Mouse (Mus musculus) intestine, embryonic 15.5 days (tissue): ENCODE data around the gene Cenps. TPM values are rescaled to one million over a fixed set of nuclear protein-coding genes. Genes with fewer than 3 reads are reported as not detected.

ENCODE experiments used
- ATAC-seq: fragments of 200-750 bp; cut with Nextera tagmentation; 2 replicates; pipeline ENCODE4 v1.8.0; 2017; ENCODE audit warnings: moderate TSS enrichment, moderate library complexity
- H3K27ac ChIP-seq: fragments of 300-500 bp; sonication (generic); 2 replicates; pipeline ENCODE4 v1.5.1; 2015; ENCODE audit warnings: mild to moderate bottlenecking, inconsistent platforms
- H3K27me3 ChIP-seq: fragments of 300-500 bp; sonication (generic); replicated peaks from 2 replicates; pipeline ENCODE4 v1.6.1; 2015; ENCODE audit warnings: inconsistent platforms
- H3K36me3 ChIP-seq: fragments of 300-500 bp; sonication (generic); 2 replicates; pipeline ENCODE4 v1.6.1; 2015; ENCODE audit warnings: inconsistent platforms
- H3K4me1 ChIP-seq: fragments of 300-500 bp; sonication (generic); replicated peaks from 2 replicates; pipeline ENCODE4 v1.6.1; 2015; ENCODE audit warnings: inconsistent platforms
- H3K4me2 ChIP-seq: fragments of 300-500 bp; sonication (generic); replicated peaks from 2 replicates; pipeline ENCODE4 v1.6.1; 2015; ENCODE audit warnings: mild to moderate bottlenecking, inconsistent platforms
- H3K4me3 ChIP-seq: fragments of 300-500 bp; sonication (generic); replicated peaks from 2 replicates; pipeline ENCODE4 v1.5.1; 2015; ENCODE audit warnings: inconsistent platforms
- H3K9ac ChIP-seq: fragments of 300-500 bp; sonication (generic); 2 replicates; pipeline ENCODE4 v1.6.1; 2015; ENCODE audit warnings: inconsistent platforms
- H3K9me3 ChIP-seq: fragments of 300-500 bp; sonication (generic); 2 replicates; pipeline ENCODE4 v1.6.1; 2016; ENCODE audit warnings: inconsistent platforms
- WGBS: fragments of 180-500 bp; shearing (Covaris S2); methylation state at CpG from one replicate; pipeline ENCODE4 v1.1.7; 2015; 5-methylcytosine and 5-hydroxymethylcytosine counted together
- polyA plus RNA-seq: library from polyadenylated mRNA; unstranded; fragments of >200 nt; fragmentation: Nextera tagmentation; extraction: Ambion mirVana; gene quantifications from 2 replicates; pipeline ENCODE4 v1.2.1, GENCODE M21; 2015

Cenps gene
- polyA plus RNA-seq, 1 experiment from 2014 or later: 23.8 TPM

GRCm38 (mm10) chr4:149099369-149100017 lies 37.9 kb downstream of the Cenps start, which contains the start of gene Pex14:
TSS of gene Pex14 (minus strand) at chr4:149099876.
- Histone ChIP-seq H3K9me3 (no peaks in the 10 kb centered on the region), H3K4me2 (peak within 1 kb of the TSS; percentile 91), H3K4me1 (peaks cover 14% of the 10 kb centered on the region), H3K9ac (peak within 1 kb of the TSS; percentile 97), H3K27me3 (no peaks in the 10 kb centered on the region), H3K4me3 (peak within 1 kb of the TSS; percentile 100), H3K36me3 (no peaks in the 10 kb centered on the region), H3K27ac (peak within 1 kb of the TSS; percentile 11; the same call in 1 of the 2 replicates)
- ATAC-seq: peak; percentile 79
- WGBS: under 1% methylated on average over 50 of the region's 50 CpGs

- H3K27me3 ChIP-seq: no peaks in the 10 kb centered on the region
- H3K4me1 ChIP-seq: peaks cover 13% of the 10 kb centered on the region
- no peaks in the 10 kb centered on the region for H3K36me3 ChIP-seq
- peak overlapping the region; percentile 91 for H3K4me2 ChIP-seq
- no peak for ATAC-seq
- H3K4me3 ChIP-seq: peak overlapping the region; percentile 100
- peak overlapping the region; percentile 97 for H3K9ac ChIP-seq
- no peak overlapping the region for H3K27ac ChIP-seq
- H3K9me3 ChIP-seq: no peaks in the 10 kb centered on the region
- WGBS: 14% methylated on average over 11 of the region's 11 CpGs
These were observed 38.9 kb downstream of the Cenps start for GRCm38 (mm10) chr4:149098571-149098970.

GRCm38 (mm10) chr4:149097956-149098355 lies 39.5 kb downstream of the Cenps start:
- H3K4me2 ChIP-seq: peak overlapping the region; percentile 91
- no peak overlapping the region for H3K27ac ChIP-seq
- no peaks in the 10 kb centered on the region for H3K9me3 ChIP-seq
- peaks cover 13% of the 10 kb centered on the region for H3K4me1 ChIP-seq
- H3K27me3 ChIP-seq: no peaks in the 10 kb centered on the region
- WGBS: 84% methylated on average over 3 of the region's 3 CpGs
- H3K36me3 ChIP-seq: peaks cover 1% of the 10 kb centered on the region; the same call in 1 of the 2 replicates
- no peak for ATAC-seq
- H3K9ac ChIP-seq: peak overlapping the region; percentile 97
- H3K4me3 ChIP-seq: peak overlapping the region; percentile 100; the same call in 1 of the 2 replicates

- 85% methylated on average over 8 of the region's 8 CpGs for WGBS
- no peak overlapping the region for H3K9ac ChIP-seq
- H3K27me3 ChIP-seq: no peaks in the 10 kb centered on the region
- no peak overlapping the region for H3K27ac ChIP-seq
- H3K9me3 ChIP-seq: no peaks in the 10 kb centered on the region
- no peak overlapping the region for H3K4me2 ChIP-seq
- H3K4me1 ChIP-seq: no peaks in the 10 kb centered on the region
- H3K36me3 ChIP-seq: peaks cover 3% of the 10 kb centered on the region; the same call in 1 of the 2 replicates
- ATAC-seq: no peak
- no peak overlapping the region for H3K4me3 ChIP-seq
These were observed 46.1 kb downstream of the Cenps start for GRCm38 (mm10) chr4:149091364-149091763.

GRCm38 (mm10) chr4:149085381-149085780 lies 52.0 kb downstream of the Cenps start:
- Histone ChIP-seq H3K27me3 (no peaks in the 10 kb centered on the region), H3K27ac (no peak overlapping the region), H3K4me2 (no peak overlapping the region), H3K9me3 (no peaks in the 10 kb centered on the region), H3K4me3 (no peak overlapping the region), H3K36me3 (no peaks in the 10 kb centered on the region), H3K9ac (no peak overlapping the region), H3K4me1 (peaks cover 6% of the 10 kb centered on the region; the same call in 1 of the 2 replicates)
- 74% methylated on average over 5 of the region's 5 CpGs for WGBS
- ATAC-seq: no peak

GRCm38 (mm10) chr4:149081528-149081927 lies 55.9 kb downstream of the Cenps start:
- H3K9ac ChIP-seq: no peak overlapping the region
- H3K27me3 ChIP-seq: no peaks in the 10 kb centered on the region
- no peak overlapping the region for H3K27ac ChIP-seq
- no peaks in the 10 kb centered on the region for H3K36me3 ChIP-seq
- H3K4me1 ChIP-seq: peaks cover 8% of the 10 kb centered on the region; the same call in 1 of the 2 replicates
- no peak overlapping the region for H3K4me2 ChIP-seq
- 69% methylated on average over 17 of the region's 17 CpGs for WGBS
- H3K4me3 ChIP-seq: no peak overlapping the region
- ATAC-seq: peak; percentile 69
- no peaks in the 10 kb centered on the region for H3K9me3 ChIP-seq

GRCm38 (mm10) chr4:149080111-149080510 lies 57.3 kb downstream of the Cenps start:
- no peaks in the 10 kb centered on the region for H3K36me3 ChIP-seq
- no peaks in the 10 kb centered on the region for H3K27me3 ChIP-seq
- 87% methylated on average over 8 of the region's 8 CpGs for WGBS
- H3K4me1 ChIP-seq: peaks cover 15% of the 10 kb centered on the region; the same call in 1 of the 2 replicates
- ATAC-seq: no peak
- H3K9me3 ChIP-seq: no peaks in the 10 kb centered on the region
- no peak overlapping the region for H3K27ac ChIP-seq
- H3K9ac ChIP-seq: no peak overlapping the region
- H3K4me3 ChIP-seq: no peak overlapping the region
- no peak overlapping the region for H3K4me2 ChIP-seq

GRCm38 (mm10) chr4:149079629-149080028 lies 57.8 kb downstream of the Cenps start:
- H3K4me2 ChIP-seq: no peak overlapping the region
- no peak for ATAC-seq
- H3K9ac ChIP-seq: no peak overlapping the region
- H3K4me3 ChIP-seq: no peak overlapping the region
- H3K27me3 ChIP-seq: no peaks in the 10 kb centered on the region
- H3K9me3 ChIP-seq: no peaks in the 10 kb centered on the region
- H3K27ac ChIP-seq: no peak overlapping the region
- H3K36me3 ChIP-seq: 0 out of 2 replicates have a peak, but pooled peaks cover 4% of the 10 kb centered on the region
- peaks cover 15% of the 10 kb centered on the region; the same call in 1 of the 2 replicates for H3K4me1 ChIP-seq
- 79% methylated on average over 6 of the region's 6 CpGs for WGBS

GRCm38 (mm10) chr4:149078261-149078660 lies 59.2 kb downstream of the Cenps start:
- H3K4me2 ChIP-seq: no peak overlapping the region
- H3K4me1 ChIP-seq: peaks cover 15% of the 10 kb centered on the region; the same call in 1 of the 2 replicates
- no peaks in the 10 kb centered on the region for H3K27me3 ChIP-seq
- no peaks in the 10 kb centered on the region for H3K9me3 ChIP-seq
- 40% methylated on average over 4 of the region's 4 CpGs for WGBS
- H3K27ac ChIP-seq: no peak overlapping the region
- H3K9ac ChIP-seq: no peak overlapping the region
- ATAC-seq: no peak
- 0 out of 2 replicates have a peak, but pooled peaks cover 7% of the 10 kb centered on the region for H3K36me3 ChIP-seq
- H3K4me3 ChIP-seq: no peak overlapping the region

Other genes starting within 250 kb of the Cenps start
- 52.1 and 54.8 TPM in 2 replicates for gene Pex14, start 37.8 kb downstream of the Cenps start, polyA plus RNA-seq
- gene Dffa, start 33.5 kb downstream of the Cenps start, polyA plus RNA-seq: 44.9 and 48.3 TPM in 2 replicates
- not detected in 2 replicates for gene Cort, start 10.9 kb downstream of the Cenps start, polyA plus RNA-seq
- 195 and 210 TPM in 2 replicates for gene Pgd, start 29.1 kb upstream of the Cenps start, polyA plus RNA-seq
- gene Kif1b, start 170.1 kb upstream of the Cenps start, polyA plus RNA-seq: 23.3 and 25.5 TPM in 2 replicates